ENCODE assay signal across 8 mouse cellular contexts in genomic region chr9:39508998-39509397, GRCm38 (mm10). TPM values are rescaled to one million over a fixed set of nuclear protein-coding genes. Genes with fewer than 3 reads are reported as not detected.
DNase-seq lines count a peak whose midpoint lies in the region; ATAC-seq and TF ChIP-seq lines count a peak whose summit lies in the region.
"Had no signal": no experiment of that assay in that cellular context is flagged by ENCODE, and none has a peak within 500 bp of the region (broad histone marks: within the 10 kb centered on the region; RNA-seq: fewer than 3 reads in every experiment).

No protein-coding gene starts in this region.

- no peaks in the 10 kb centered on the region for H3K27me3 ChIP-seq in E14TG2a.4 (ENCODE audit: insufficient read depth, low read length)
- no peaks in the 10 kb centered on the region for H3K27me3 ChIP-seq in midbrain, embryonic 10.5 days (ENCODE audit: low read depth, poor library complexity, severe bottlenecking)
- H3K27me3 ChIP-seq in stomach, postnatal 0 days (ENCODE audit: control insufficient read depth, insufficient read depth, low read length): no peaks in the 10 kb centered on the region

- no peaks in the 10 kb centered on the region for H3K36me3 ChIP-seq in E14TG2a.4 (ENCODE audit: insufficient read depth, low read length)
- no peaks in the 10 kb centered on the region for H3K36me3 ChIP-seq in midbrain, embryonic 10.5 days
- no peaks in the 10 kb centered on the region for H3K36me3 ChIP-seq in stomach, postnatal 0 days (ENCODE audit: control insufficient read depth, insufficient read depth, low read length)

- no peak for TF ChIP-seq EP300 in stomach, postnatal 0 days (optimal IDR thresholded peaks at IDR 0.05)

- H3K4me2 ChIP-seq in stomach, postnatal 0 days (replicated peaks; ENCODE audit: low read depth): no peak overlapping the region

- 13% methylated on average over 6 of the region's 6 CpGs for WGBS in midbrain, embryonic 10.5 days
- WGBS in stomach, postnatal 0 days: 7% methylated on average over 6 of the region's 6 CpGs

- peak; percentile 60 for DNase-seq in 3T3-L1 (ENCODE audit: low read depth, low spot score)
- DNase-seq in cerebellum, postnatal 14 days: peak; percentile 82 to 87
- peak; percentile 20 for DNase-seq in gastrocnemius, adult 2 months
- DNase-seq in layer of hippocampus, adult 18-20 months (ENCODE audit: low spot score in 2 of 2): peak; percentile 4 to 76
- peak; percentile 48 for DNase-seq in midbrain, embryonic 10.5 days (ENCODE audit: low spot score)
- peak; percentile 29 for DNase-seq in stomach, postnatal 0 days (ENCODE audit: low spot score)

- ATAC-seq in stomach, postnatal 0 days (ENCODE audit: low FRiP score, low TSS enrichment): no peak

- no peak overlapping the region for H3K4me3 ChIP-seq in E14TG2a.4 (replicated peaks; ENCODE audit: low read length)
- H3K4me3 ChIP-seq in gastrocnemius, adult 2 months: no peak overlapping the region
- H3K4me3 ChIP-seq in midbrain, embryonic 10.5 days: no peak overlapping the region
- no peak overlapping the region for H3K4me3 ChIP-seq in stomach, postnatal 0 days (ENCODE audit: low read depth, low read length)
- H3K4me3 ChIP-seq: myocyte had no signal

- no peaks in the 10 kb centered on the region for H3K4me1 ChIP-seq in E14TG2a.4 (replicated peaks; ENCODE audit: low read depth, low read length)
- H3K4me1 ChIP-seq in midbrain, embryonic 10.5 days: no peaks in the 10 kb centered on the region
- H3K4me1 ChIP-seq in stomach, postnatal 0 days (replicated peaks; ENCODE audit: control insufficient read depth, insufficient read depth): no peaks in the 10 kb centered on the region

- TF ChIP-seq CTCF in E14TG2a.4 (conservative IDR thresholded peaks at IDR 0.05; ENCODE audit: low read length): peak; percentile 54
- TF ChIP-seq CTCF in gastrocnemius, adult 2 months (IDR thresholded peaks at IDR 0.05): peak; percentile 68
- peak; percentile 80 for TF ChIP-seq CTCF in stomach, postnatal 0 days (IDR thresholded peaks at IDR 0.05; ENCODE audit: low read depth)

- H3K27ac ChIP-seq in gastrocnemius, adult 2 months: no peak overlapping the region
- no peak overlapping the region for H3K27ac ChIP-seq in midbrain, embryonic 10.5 days (replicated peaks)
- H3K27ac ChIP-seq in stomach, postnatal 0 days (replicated peaks): no peak overlapping the region

- H3K9me3 ChIP-seq in E14TG2a.4 (ENCODE audit: low read length): no peaks in the 10 kb centered on the region
- H3K9me3 ChIP-seq in midbrain, embryonic 10.5 days (replicated peaks): no peaks in the 10 kb centered on the region
- H3K9me3 ChIP-seq in stomach, postnatal 0 days (ENCODE audit: control insufficient read depth, low read length): no peaks in the 10 kb centered on the region

- intact Hi-C loops in gastrocnemius, adult 2 months (cut with DNase I): loop anchor here (1.0 kb wide), 1 partner anchor 101 kb away; the partner anchor contains the start of gene Olfr148

- no peak overlapping the region for H3K9ac ChIP-seq in stomach, postnatal 0 days (ENCODE audit: low read length)

RNA-seq across cellular contexts. Expression of gene Olfr957, which starts 6.6 kb away (rescaled TPM):
- not detected for total RNA-seq in gastrocnemius, adult 2 months (2021)
- not detected for total RNA-seq in layer of hippocampus, adult 18-20 months (2021)
- polyA plus RNA-seq in midbrain, embryonic 10.5 days (2016; fragmentation: Nextera tagmentation; extraction: Ambion mirVana): not detected in 2 replicates
- polyA plus RNA-seq in stomach, postnatal 0 days (2015; fragmentation: Nextera tagmentation; extraction: Ambion mirVana): not detected in 2 replicates
- polyA plus RNA-seq: myocyte had no signal

RNA-seq across cellular contexts. Expression of gene Olfr44, which starts 15.2 kb away (rescaled TPM):
- not detected for total RNA-seq in gastrocnemius, adult 2 months (2021)
- total RNA-seq in layer of hippocampus, adult 18-20 months (2021): not detected
- not detected in 2 replicates for polyA plus RNA-seq in midbrain, embryonic 10.5 days (2016; fragmentation: Nextera tagmentation; extraction: Ambion mirVana)
- not detected in 2 replicates for polyA plus RNA-seq in stomach, postnatal 0 days (2015; fragmentation: Nextera tagmentation; extraction: Ambion mirVana)
- polyA plus RNA-seq: myocyte had no signal

RNA-seq across cellular contexts. Expression of gene Olfr955, which starts 37.3 kb away (rescaled TPM):
- total RNA-seq in gastrocnemius, adult 2 months (2021): not detected
- not detected for total RNA-seq in layer of hippocampus, adult 18-20 months (2021)
- not detected in 2 replicates for polyA plus RNA-seq in midbrain, embryonic 10.5 days (2016; fragmentation: Nextera tagmentation; extraction: Ambion mirVana)
- not detected in 2 replicates for polyA plus RNA-seq in stomach, postnatal 0 days (2015; fragmentation: Nextera tagmentation; extraction: Ambion mirVana)
- polyA plus RNA-seq: myocyte had no signal

RNA-seq across cellular contexts. Expression of gene Olfr958, which starts 44.9 kb away (rescaled TPM):
- not detected for total RNA-seq in gastrocnemius, adult 2 months (2021)
- total RNA-seq in layer of hippocampus, adult 18-20 months (2021): not detected
- not detected in 2 replicates for polyA plus RNA-seq in midbrain, embryonic 10.5 days (2016; fragmentation: Nextera tagmentation; extraction: Ambion mirVana)
- not detected in 2 replicates for polyA plus RNA-seq in stomach, postnatal 0 days (2015; fragmentation: Nextera tagmentation; extraction: Ambion mirVana)
- polyA plus RNA-seq: myocyte had no signal

RNA-seq across cellular contexts. Expression of gene Olfr954, which starts 52.5 kb away (rescaled TPM):
- total RNA-seq in gastrocnemius, adult 2 months (2021): not detected
- not detected for total RNA-seq in layer of hippocampus, adult 18-20 months (2021)
- polyA plus RNA-seq in midbrain, embryonic 10.5 days (2016; fragmentation: Nextera tagmentation; extraction: Ambion mirVana): not detected in 2 replicates
- polyA plus RNA-seq in stomach, postnatal 0 days (2015; fragmentation: Nextera tagmentation; extraction: Ambion mirVana): 0.02 TPM in 1 of 2 replicates, not detected in the other
- polyA plus RNA-seq: myocyte had no signal

Comparison
In these comparisons a context has a peak if more than half of its experiments do, and no peak if none do; other contexts are left out.
1. DNase-seq: peak in every context shown above with its lines; median percentile 84 in cerebellum, postnatal 14 days; 60 in 3T3-L1; 48 in midbrain, embryonic 10.5 days; 40 in layer of hippocampus, adult 18-20 months; 29 in stomach, postnatal 0 days; 20 in gastrocnemius, adult 2 months.